Mouse (Mus musculus) thymus, postnatal 14 days (tissue): ENCODE measurements at regions not wholly inside any gene's neighbourhood (a gene's known extent, or its start where the extent isn't known, plus 50 kb on each side); places are given as distances from the start of the nearest gene placed in this dataset.

Experiments used
- DNase-seq: peaks from one replicate; pipeline ENCODE4 v3.0.0; 2021

DNA sequence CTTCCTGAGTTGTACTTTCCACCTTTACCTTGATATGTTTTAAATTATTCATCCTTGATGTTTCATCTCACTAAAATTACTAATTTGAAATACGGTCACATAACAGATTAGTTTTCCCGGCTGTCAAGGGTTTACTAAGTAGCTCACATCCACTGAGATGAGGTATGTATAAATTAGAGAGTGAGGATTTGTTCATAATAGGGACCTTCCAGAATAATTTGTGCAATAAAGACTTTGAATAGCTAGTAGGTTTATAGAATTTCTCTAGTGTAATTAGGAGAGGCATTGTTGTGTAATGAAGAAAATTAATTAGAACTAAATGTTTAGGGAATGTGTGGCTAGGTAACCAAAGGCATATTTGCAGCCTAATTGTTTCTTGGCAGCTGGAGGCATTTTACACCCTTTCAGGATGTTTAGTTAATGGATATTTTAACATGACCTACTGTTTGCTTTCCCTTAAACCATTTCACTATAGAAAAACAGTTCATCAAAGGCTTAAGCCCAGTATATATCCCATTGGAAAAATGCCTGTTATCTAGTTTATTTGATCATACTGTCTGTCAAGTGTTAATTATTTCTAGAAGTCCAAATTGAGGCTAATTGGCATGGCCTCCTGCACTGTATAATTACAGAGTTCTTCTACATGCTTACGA lies 70.8 kb downstream of the Mat2b start:
- DNase-seq, result no peak

GRCm38 (mm10) chr11:40620036-40620435 lies 75.0 kb downstream of the Mat2b start:
- no peak for DNase-seq

DNA sequence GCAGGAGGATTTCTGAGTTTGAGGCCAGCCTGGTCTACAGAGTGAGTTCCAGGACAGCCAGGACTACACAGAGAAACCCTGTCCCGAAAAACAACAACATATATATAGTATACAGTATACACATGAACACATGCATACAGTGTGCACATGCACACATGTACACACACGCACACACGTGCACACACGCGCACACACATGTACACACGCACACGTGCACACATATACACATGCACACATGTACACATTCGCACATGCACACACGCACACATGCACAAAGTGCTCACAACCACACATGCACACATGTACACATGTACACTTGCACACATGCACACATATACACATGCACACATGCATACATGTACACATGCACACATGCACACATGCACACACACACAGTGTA lies 92.0 kb downstream of the Mat2b start:
- no peak for DNase-seq

- DNase-seq, result peak; percentile 3
These were observed 93.5 kb downstream of the Mat2b start for GRCm38 (mm10) chr11:40601572-40601909.

GRCm38 (mm10) chr11:40600773-40601571 lies 94.0 kb downstream of the Mat2b start:
- no peak for DNase-seq

- peak; percentile 4 for DNase-seq
These were observed 94.8 kb downstream of the Mat2b start for GRCm38 (mm10) chr11:40599956-40600772.

- no peak for DNase-seq
These were observed 98.7 kb downstream of the Mat2b start for GRCm38 (mm10) chr11:40596347-40596746.

DNA sequence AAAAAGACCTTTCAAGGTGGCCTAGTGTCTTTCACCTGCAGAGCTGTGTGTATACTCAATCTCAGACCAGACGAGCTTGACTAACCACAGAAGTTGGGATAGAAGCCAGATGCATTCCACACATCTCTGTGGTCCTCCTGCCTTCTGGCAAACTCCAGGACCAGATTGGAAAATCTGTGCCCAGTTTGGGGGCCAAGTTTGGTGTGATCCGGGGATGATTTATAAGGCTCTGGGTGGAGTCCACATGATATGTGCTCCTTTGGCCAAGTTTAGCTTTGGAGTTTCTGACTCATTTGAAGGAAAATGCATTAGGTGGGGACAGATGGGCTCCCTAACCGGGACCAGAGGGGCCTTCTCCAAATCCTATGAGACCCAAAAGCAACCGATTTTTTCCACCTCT lies 102.9 kb downstream of the Mat2b start:
- DNase-seq, result no peak

GRCm38 (mm10) chr11:40573758-40574139 lies 121.3 kb downstream of the Mat2b start:
- no peak for DNase-seq

- no peak for DNase-seq
These were observed 121.8 kb downstream of the Mat2b start for GRCm38 (mm10) chr11:40572953-40573757.

- no peak for DNase-seq
These were observed 132.1 kb downstream of the Mat2b start for GRCm38 (mm10) chr11:40562866-40563265.

DNA sequence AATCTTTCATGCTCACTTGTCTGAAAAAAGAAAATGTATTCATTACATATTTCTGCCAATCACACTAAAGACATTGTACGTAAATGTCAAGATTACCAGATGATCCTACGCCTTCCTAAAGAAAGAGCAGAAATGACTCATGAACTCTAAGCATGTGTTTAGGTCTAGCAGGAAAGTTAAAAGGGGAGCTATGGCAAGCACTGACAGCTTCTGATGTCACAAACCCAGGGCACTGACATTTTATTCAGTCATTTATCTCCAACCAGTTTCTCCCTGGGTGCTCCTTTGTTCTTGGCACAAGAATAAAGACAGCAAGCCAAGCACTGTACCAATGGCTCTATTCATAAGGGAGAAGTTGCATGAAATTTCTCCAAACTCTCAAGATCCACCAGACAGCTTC lies 133.0 kb downstream of the Mat2b start:
- DNase-seq, result no peak

- no peak for DNase-seq
These were observed 133.6 kb downstream of the Mat2b start for GRCm38 (mm10) chr11:40561400-40561799.

DNA sequence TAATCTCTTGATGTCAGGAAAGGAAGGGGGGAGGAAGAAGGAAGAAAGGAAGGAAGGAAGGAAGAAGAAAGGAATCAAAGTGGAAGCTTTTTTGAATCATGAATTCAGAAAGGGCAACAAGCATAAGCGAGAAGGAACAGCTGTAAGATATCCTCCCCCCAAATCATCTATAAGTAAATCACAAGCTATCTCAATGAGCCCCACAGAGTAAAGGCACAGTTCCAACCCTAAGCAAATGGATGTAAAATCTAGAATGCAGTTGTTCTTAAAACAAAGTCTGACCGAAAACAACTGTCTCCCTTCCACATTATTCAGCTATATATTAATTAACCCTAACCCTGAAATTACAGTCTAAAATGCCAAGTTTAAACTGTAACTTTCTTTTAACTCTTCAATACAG lies 136.5 kb downstream of the Mat2b start:
- DNase-seq, result no peak

- DNase-seq, result no peak
These were observed 139.9 kb downstream of the Mat2b start for GRCm38 (mm10) chr11:40554867-40555794.

GRCm38 (mm10) chr11:40552054-40552453 lies 142.9 kb downstream of the Mat2b start:
- no peak for DNase-seq

DNA sequence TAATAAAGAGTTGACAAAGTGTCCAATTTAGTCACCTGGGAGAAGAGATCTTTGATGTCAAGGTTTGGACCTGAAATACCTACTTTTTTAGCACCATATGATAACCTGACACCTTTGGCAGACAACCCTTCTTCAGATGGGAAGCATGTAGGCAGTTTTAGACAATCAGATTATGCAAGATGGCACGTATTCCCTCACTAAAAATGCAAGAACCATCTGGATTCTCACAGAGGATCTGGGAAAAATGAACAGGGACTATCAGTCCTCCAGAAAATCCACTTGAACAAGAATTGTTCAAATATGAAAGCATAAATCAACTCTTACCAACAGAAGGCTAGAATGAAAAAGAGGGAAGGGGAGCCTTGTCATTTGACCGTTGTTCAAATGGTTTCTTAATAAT lies 148.4 kb downstream of the Mat2b start:
- no peak for DNase-seq

GRCm38 (mm10) chr11:40545537-40545936 lies 149.5 kb downstream of the Mat2b start:
- DNase-seq, result no peak

GRCm38 (mm10) chr11:40540229-40540628 lies 154.8 kb downstream of the Mat2b start:
- no peak for DNase-seq

GRCm38 (mm10) chr11:40539776-40540175 lies 155.2 kb downstream of the Mat2b start:
- DNase-seq, result no peak

- DNase-seq, result no peak
These were observed 158.7 kb downstream of the Mat2b start for GRCm38 (mm10) chr11:40536236-40536765.
